Mouse (Mus musculus) MEL (cell line): Measurements from ENCODE around the gene Smndc1. TPM values are rescaled to one million over a fixed set of nuclear protein-coding genes. Genes with fewer than 3 reads are reported as not detected.

Experiments used
- DNase-seq: peaks from one replicate; pipeline ENCODE4 v3.0.0; 2011; ENCODE audit warnings: low read depth, low spot score
- H3K27ac ChIP-seq: 2 replicates; pipeline ENCODE4 v1.5.1; 2012; ENCODE audit warnings: low read depth, mild to moderate bottlenecking, control low read depth, low read length, moderate library complexity; ENCODE audit not compliant: control insufficient read depth
- H3K27me3 ChIP-seq, 2 experiments: fragments of 150-350 bp in 1 of 2; sonication (generic) in 1 of 2; 2 replicates each; pipeline ENCODE4 v1.6.1; 2012; ENCODE audit warnings: low read length in 2 of 2, mild to moderate bottlenecking in 2 of 2, improper control_type of control experiment in 1 of 2, moderate library complexity in 1 of 2; ENCODE audit not compliant: insufficient read depth in 2 of 2, control insufficient read depth in 1 of 2
- H3K36me3 ChIP-seq, 2 experiments: 2 replicates each; pipeline ENCODE4 v1.6.1; 2012 to 2014; ENCODE audit warnings: low read length in 2 of 2, improper control_type of control experiment in 1 of 2, inconsistent platforms in 1 of 2, mild to moderate bottlenecking in 1 of 2; ENCODE audit not compliant: insufficient read depth in 2 of 2, control insufficient read depth in 1 of 2
- H3K4me1 ChIP-seq, 2 experiments: fragments of 150-350 bp in 1 of 2; sonication (generic) in 1 of 2; 2 replicates each; pipeline ENCODE4 v1.6.1; 2012; ENCODE audit warnings: low read length in 2 of 2, improper control_type of control experiment in 1 of 2, mild to moderate bottlenecking in 1 of 2; ENCODE audit not compliant: insufficient read depth in 2 of 2, control insufficient read depth in 1 of 2
- H3K4me3 ChIP-seq, 2 experiments: fragments of 150-350 bp in 1 of 2; sonication (generic) in 1 of 2; 2 replicates each; pipeline ENCODE4 v1.5.1; 2012; ENCODE audit warnings: low read depth in 2 of 2, low read length in 2 of 2, mild to moderate bottlenecking in 2 of 2, moderate library complexity in 2 of 2, control low read depth in 1 of 2, improper control_type of control experiment in 1 of 2; ENCODE audit not compliant: control insufficient read depth in 1 of 2, insufficient read depth in 1 of 2
- H3K79me2 ChIP-seq: 2 replicates; pipeline ENCODE4 v1.6.1; 2012; ENCODE audit warnings: mild to moderate bottlenecking, low read length, moderate library complexity; ENCODE audit not compliant: control insufficient read depth, poor library complexity, insufficient read depth
- H3K9ac ChIP-seq: 2 replicates; pipeline ENCODE4 v1.6.1; 2012; ENCODE audit warnings: low read depth, mild to moderate bottlenecking, control low read depth, low read length, moderate library complexity; ENCODE audit not compliant: control insufficient read depth, poor library complexity, severe bottlenecking
- H3K9me3 ChIP-seq: fragments of 150-350 bp; sonication (generic); replicated peaks from 2 replicates; pipeline ENCODE4 v1.6.1; 2012; ENCODE audit warnings: mild to moderate bottlenecking, low read length, improper control_type of control experiment, moderate library complexity; ENCODE audit not compliant: insufficient read depth
- CHD1 ChIP-seq: IDR thresholded peaks from 2 replicates; pipeline ENCODE4 v1.6.1; 2012; ENCODE audit warnings: low read depth, mild to moderate bottlenecking, inconsistent platforms, low read length, improper control_type of control experiment
- E2F4 ChIP-seq: IDR thresholded peaks from 2 replicates; pipeline ENCODE4 v1.6.1; 2011; ENCODE audit warnings: low read depth, low read length, improper control_type of control experiment, borderline replicate concordance
- ELF1 ChIP-seq: IDR thresholded peaks from 2 replicates; pipeline ENCODE4 v1.6.1; 2014; ENCODE audit warnings: low read depth, mild to moderate bottlenecking, inconsistent platforms, low read length, improper control_type of control experiment, moderate library complexity
- EP300 ChIP-seq, 2 experiments: IDR thresholded peaks; 2 replicates each; pipeline ENCODE4 v1.6.1; 2011; ENCODE audit warnings: improper control_type of control experiment in 2 of 2, low read length in 2 of 2, low read depth in 1 of 2, mild to moderate bottlenecking in 1 of 2
- ETS1 ChIP-seq: IDR thresholded peaks from 2 replicates; pipeline ENCODE4 v1.6.1; 2012; ENCODE audit warnings: low read depth, mild to moderate bottlenecking, inconsistent platforms, low read length, improper control_type of control experiment, moderate library complexity
- GABPA ChIP-seq: IDR thresholded peaks from 2 replicates; pipeline ENCODE4 v1.6.1; 2012; ENCODE audit warnings: low read depth, mild to moderate bottlenecking, inconsistent platforms, low read length, improper control_type of control experiment, moderate library complexity
- HCFC1 ChIP-seq: IDR thresholded peaks from 2 replicates; pipeline ENCODE4 v1.6.1; 2012; ENCODE audit warnings: low read depth, mild to moderate bottlenecking, inconsistent platforms, low read length, improper control_type of control experiment, moderate library complexity
- JUND ChIP-seq: IDR thresholded peaks from 2 replicates; pipeline ENCODE4 v1.6.1; 2011; ENCODE audit warnings: low read depth, mild to moderate bottlenecking, improper control_type of control experiment, low read length
- MAFK ChIP-seq: IDR thresholded peaks from 2 replicates; pipeline ENCODE4 v1.6.1; 2011; ENCODE audit warnings: low read depth, mild to moderate bottlenecking, low read length, improper control_type of control experiment, borderline replicate concordance
- MAX ChIP-seq: IDR thresholded peaks from 2 replicates; pipeline ENCODE4 v1.6.1; 2011; ENCODE audit warnings: low read length, improper control_type of control experiment
- MEF2A ChIP-seq: IDR thresholded peaks from 2 replicates; pipeline ENCODE4 v1.6.1; 2014; ENCODE audit warnings: low read depth, mild to moderate bottlenecking, inconsistent platforms, low read length, improper control_type of control experiment; ENCODE audit not compliant: poor library complexity, insufficient replicate concordance, severe bottlenecking; ENCODE audit errors: extremely low read depth
- POLR2AphosphoS5 ChIP-seq: IDR thresholded peaks from 2 replicates; pipeline ENCODE4 v1.6.1; 2012; ENCODE audit warnings: low read depth, borderline replicate concordance, mild to moderate bottlenecking, inconsistent platforms, low read length, moderate library complexity, mixed read lengths
- RAD21 ChIP-seq: IDR thresholded peaks from 2 replicates; pipeline ENCODE4 v1.6.1; 2011; ENCODE audit warnings: mild to moderate bottlenecking, low read depth, low read length, improper control_type of control experiment
- RCOR1 ChIP-seq: IDR thresholded peaks from 2 replicates; pipeline ENCODE4 v1.6.1; 2012; ENCODE audit warnings: low read depth, mild to moderate bottlenecking, inconsistent platforms, low read length, improper control_type of control experiment
- SIN3A ChIP-seq: IDR thresholded peaks from 2 replicates; pipeline ENCODE4 v1.6.1; 2012; ENCODE audit warnings: low read length, improper control_type of control experiment, inconsistent platforms
- SMC3 ChIP-seq: IDR thresholded peaks from 2 replicates; pipeline ENCODE4 v1.6.1; 2011; ENCODE audit warnings: low read depth, low read length, improper control_type of control experiment
- USF1 ChIP-seq: IDR thresholded peaks from 2 replicates; pipeline ENCODE4 v1.6.1; 2014; ENCODE audit warnings: low read depth, mild to moderate bottlenecking, inconsistent platforms, low read length, improper control_type of control experiment, moderate library complexity
- ZC3H11A ChIP-seq: IDR thresholded peaks from 2 replicates; pipeline ENCODE4 v1.6.1; 2012; ENCODE audit warnings: low read depth, mild to moderate bottlenecking, inconsistent platforms, low read length, improper control_type of control experiment
- ZMIZ1 ChIP-seq: IDR thresholded peaks from 2 replicates; pipeline ENCODE4 v1.6.1; 2012; ENCODE audit warnings: low read depth, mild to moderate bottlenecking, inconsistent platforms, low read length, improper control_type of control experiment, moderate library complexity
- polyA plus RNA-seq, 2 experiments: library from polyadenylated mRNA; stranded (reverse) in 1 of 2; unstranded in 1 of 2; fragments of >175 nt in 1 of 2; fragments of >200 nt in 1 of 2; gene quantifications; 2 replicates each; pipeline versions ENCODE4 v1.2.1 to v1.2.4; 2012; ENCODE audit warnings: low replicate concordance in 2 of 2, low read depth in 1 of 2; ENCODE audit not compliant: insufficient read length in 2 of 2, insufficient read depth in 1 of 2, missing spikeins in 1 of 2
- total RNA-seq: library from RNA; depleted of rRNA; stranded (reverse); fragments of 300-350 nt; gene quantifications from 2 replicates; pipeline ENCODE4 v1.2.3, GENCODE M21; 2012

Smndc1 gene
- total and polyA plus RNA-seq, 3 experiments, result 27.5 to 166 (median 114) TPM

DNA sequence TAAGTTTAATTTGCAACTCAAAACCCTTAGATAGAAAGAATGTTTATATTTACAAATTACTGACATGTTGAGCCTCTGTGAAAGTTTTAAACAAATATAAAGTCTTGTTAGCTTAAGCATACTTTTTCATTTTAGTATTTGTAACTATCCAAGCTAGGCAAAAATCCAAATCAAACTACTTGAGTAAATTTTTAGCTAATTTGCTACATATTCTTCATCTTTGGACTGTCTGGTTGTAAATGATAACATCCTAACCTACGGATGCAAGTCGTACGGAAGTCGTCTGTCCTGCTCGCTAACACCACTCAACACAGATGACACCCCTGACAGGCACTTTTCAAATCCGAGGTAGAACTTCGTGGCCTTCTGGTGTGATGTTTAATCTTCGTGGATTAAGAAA lies 12.7 kb downstream of the Smndc1 start:
- H3K4me1 ChIP-seq, result no peaks in the 10 kb centered on the region
- no peaks in the 10 kb centered on the region for H3K27me3 ChIP-seq
- H3K79me2 ChIP-seq, result no peaks in the 10 kb centered on the region
- TF ChIP-seq SIN3A (no peak), HCFC1 (no peak), MAFK (no peak), JUND (no peak), RAD21 (no peak), ELF1 (no peak), SMC3 (no peak), MEF2A (no peak), ZMIZ1 (0 out of 2 replicates have a peak, but pooled peaks have one; percentile 6), USF1 (no peak), CHD1 (no peak), POLR2AphosphoS5 (0 out of 2 replicates have a peak, but pooled peaks have one; percentile 10), MAX (no peak), RCOR1 (no peak)
- H3K9ac ChIP-seq, result no peak overlapping the region
- H3K36me3 ChIP-seq, result peaks cover 0 to 27% of the 10 kb centered on the region in 2 experiments; a peak in 3 of 4 replicates
- no peak for DNase-seq
- H3K9me3 ChIP-seq, result no peaks in the 10 kb centered on the region
- no peak overlapping the region for H3K4me3 ChIP-seq
- no peak overlapping the region for H3K27ac ChIP-seq

DNA sequence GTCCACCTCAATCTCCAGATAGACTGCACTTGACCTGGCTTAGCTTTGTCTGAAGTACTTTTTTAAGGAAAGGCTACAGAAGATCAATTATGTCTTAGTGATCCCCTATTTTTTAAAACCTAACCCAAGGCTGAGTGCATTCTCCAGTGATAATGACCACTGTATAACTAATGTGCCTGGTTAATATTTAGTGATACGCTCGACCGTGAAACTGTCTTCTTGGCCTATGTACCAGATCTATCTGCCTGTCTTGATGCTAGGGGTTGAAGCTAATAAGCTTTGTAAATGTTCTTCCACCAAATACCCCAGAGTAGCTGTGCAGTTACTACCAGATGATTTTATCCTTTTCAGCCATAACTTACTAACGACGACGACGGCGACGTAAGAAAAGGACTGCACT lies 14.6 kb downstream of the Smndc1 start:
- Histone ChIP-seq H3K36me3 (peaks cover 0 to 12% of the 10 kb centered on the region in 2 experiments; a peak in 2 of 4 replicates), H3K9me3 (no peaks in the 10 kb centered on the region), H3K9ac (no peak overlapping the region), H3K4me3 (no peak overlapping the region), H3K27me3 (no peaks in the 10 kb centered on the region), H3K79me2 (no peaks in the 10 kb centered on the region), H3K4me1 (no peaks in the 10 kb centered on the region), H3K27ac (no peak overlapping the region)
- DNase-seq, result no peak
- no peak for TF ChIP-seq POLR2AphosphoS5
- no peak for TF ChIP-seq E2F4
- TF ChIP-seq, all 39 proteins: peak for 0

DNA sequence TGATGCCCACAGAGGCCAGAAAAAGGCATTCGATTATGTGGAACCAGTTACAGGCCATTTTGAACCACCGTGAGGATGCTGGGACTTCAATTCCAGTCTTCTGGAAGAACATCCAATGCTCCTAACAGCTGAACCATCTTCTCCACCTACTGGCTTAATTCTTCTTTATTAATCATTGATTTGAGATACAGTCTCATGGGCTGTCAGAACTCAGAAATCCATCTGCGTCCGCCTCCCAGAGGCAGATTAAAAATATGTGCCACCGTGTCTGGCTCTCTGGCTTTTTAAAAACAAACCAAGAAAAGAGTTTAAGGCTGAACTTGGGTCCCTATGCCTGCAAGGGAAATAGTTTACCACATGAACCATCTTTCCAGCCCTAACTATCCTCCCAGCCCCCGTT lies 15.1 kb downstream of the Smndc1 start:
- no peak for DNase-seq
- no peak overlapping the region for H3K9ac ChIP-seq
- no peaks in the 10 kb centered on the region for H3K4me1 ChIP-seq
- H3K27me3 ChIP-seq, result no peaks in the 10 kb centered on the region
- TF ChIP-seq MAX (no peak), HCFC1 (no peak), EP300 (IDR thresholded peaks at IDR 0.05; ENCODE audit: low read depth in 1 of 2, low read length in 2 of 2) (no peak), ZC3H11A (no peak), GABPA (no peak), ZMIZ1 (no peak), RCOR1 (no peak), ETS1 (no peak)
- no peaks in the 10 kb centered on the region for H3K9me3 ChIP-seq
- no peak overlapping the region for H3K4me3 ChIP-seq
- peaks cover 0 to 7% of the 10 kb centered on the region in 2 experiments; a peak in 2 of 4 replicates for H3K36me3 ChIP-seq
- no peak overlapping the region for H3K27ac ChIP-seq
- H3K79me2 ChIP-seq, result no peaks in the 10 kb centered on the region
